Mouse (Mus musculus) lung, adult 2 months (tissue): ENCODE results near the gene Selenof.

Experiments used
- CTCF ChIP-seq: fragments of 200-500 bp; IDR thresholded peaks from 2 replicates; pipeline ENCODE4 v1.5.1; 2011; ENCODE audit warnings: mild to moderate bottlenecking, low read length, control low read depth; ENCODE audit not compliant: insufficient read depth
- POLR2A ChIP-seq: fragments of 200-500 bp; IDR thresholded peaks from 2 replicates; pipeline ENCODE4 v1.6.1; 2011; ENCODE audit warnings: low read depth, mild to moderate bottlenecking, control low read depth, low read length, borderline replicate concordance; ENCODE audit errors: extremely low read depth

DNA sequence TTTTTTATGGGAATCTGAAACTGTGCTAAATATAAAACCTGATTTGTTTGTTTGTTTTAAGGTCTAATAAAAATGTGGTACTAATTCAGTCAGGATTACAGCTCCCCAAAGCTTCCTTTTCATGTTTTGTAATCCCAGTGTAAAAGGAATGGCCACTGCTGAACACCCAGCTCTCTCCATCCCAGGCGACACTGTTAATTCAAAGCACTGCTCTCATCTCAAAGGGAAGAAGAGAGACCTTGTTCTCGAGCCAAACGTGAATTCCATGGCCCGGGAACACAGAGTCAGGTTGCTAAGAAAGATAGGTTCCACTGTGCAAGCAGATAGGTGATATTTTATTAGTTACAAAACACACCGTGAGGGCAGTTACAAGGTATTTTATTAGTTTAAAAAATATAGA lies 74.1 kb downstream of the Selenof start:
- TF ChIP-seq CTCF = no peak
- no peak for TF ChIP-seq POLR2A
